Mouse (Mus musculus) stomach, postnatal 0 days (tissue): ENCODE measurements around the gene Slc6a16.

Experiments used
- CTCF ChIP-seq: IDR thresholded peaks from 2 replicates; pipeline ENCODE4 v1.5.1; 2016; ENCODE audit warnings: antibody characterized with exemption, low read depth, mild to moderate bottlenecking, moderate library complexity
- EP300 ChIP-seq: optimal IDR thresholded peaks from 2 replicates; pipeline ENCODE3; 2016; ENCODE audit warnings: antibody characterized with exemption

DNA sequence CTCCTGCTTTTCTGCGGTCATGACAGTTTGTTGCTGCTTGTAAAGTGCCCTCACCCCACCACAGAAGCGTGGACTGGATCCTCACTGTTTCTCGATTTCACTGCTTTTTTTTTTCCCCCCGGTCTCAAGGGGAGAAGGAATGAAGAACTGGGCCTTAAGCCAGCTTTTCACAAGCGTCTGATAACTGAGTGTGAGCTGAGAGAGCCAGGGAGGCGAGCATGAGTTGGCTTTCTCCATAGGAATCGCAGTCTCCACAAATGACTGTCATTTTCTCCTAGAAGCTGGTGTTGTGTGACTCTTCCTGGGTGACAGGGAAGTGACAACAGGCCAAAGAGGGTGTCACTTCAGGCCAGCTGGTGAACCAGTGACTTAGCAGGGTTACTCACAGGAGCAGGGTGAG, 21.4 kb downstream of the Slc6a16 start:
- TF ChIP-seq CTCF (no peak), EP300 (no peak)
